Mouse (Mus musculus) stomach, embryonic 16.5 days (tissue): ENCODE measurements around the gene Cyp4v3. TPM values are rescaled to one million over a fixed set of nuclear protein-coding genes. Genes with fewer than 3 reads are reported as not detected.
"Not testable (repeated sequence)": the region's sequence is repeated elsewhere in the genome, so short reads cannot be mapped to it uniquely, and the experiment has no call there.

Source experiments
- ATAC-seq: fragments of 200-750 bp; cut with Nextera tagmentation; 2 replicates; pipeline ENCODE4 v1.8.0; 2017; ENCODE audit warnings: moderate number of reproducible peaks, moderate TSS enrichment; ENCODE audit not compliant: insufficient read depth, low FRiP score
- H3K27ac ChIP-seq: fragments of 300-500 bp; sonication (generic); 2 replicates; pipeline ENCODE4 v1.5.1; 2014; ENCODE audit warnings: low read length
- H3K27me3 ChIP-seq: fragments of 300-500 bp; sonication (generic); 2 replicates; pipeline ENCODE4 v1.6.1; 2014; ENCODE audit warnings: low read length, control low read depth, mixed read lengths; ENCODE audit not compliant: control insufficient read depth, insufficient read depth
- H3K36me3 ChIP-seq: fragments of 300-500 bp; sonication (generic); 2 replicates; pipeline ENCODE4 v1.6.1; 2014; ENCODE audit warnings: low read length; ENCODE audit not compliant: control insufficient read depth, insufficient read depth
- H3K4me1 ChIP-seq: fragments of 300-500 bp; sonication (generic); 2 replicates; pipeline ENCODE4 v1.6.1; 2014; ENCODE audit warnings: low read length, control low read depth, mixed read lengths; ENCODE audit not compliant: control insufficient read depth, insufficient read depth
- H3K4me2 ChIP-seq: fragments of 300-500 bp; sonication (generic); 2 replicates; pipeline ENCODE4 v1.6.1; 2014; ENCODE audit warnings: low read depth, low read length, mixed read lengths
- H3K4me3 ChIP-seq: fragments of 300-500 bp; sonication (generic); replicated peaks from 2 replicates; pipeline ENCODE4 v1.5.1; 2014; ENCODE audit warnings: mild to moderate bottlenecking, low read length
- H3K9ac ChIP-seq: fragments of 300-500 bp; sonication (generic); 2 replicates; pipeline ENCODE4 v1.6.1; 2014; ENCODE audit warnings: low read length
- H3K9me3 ChIP-seq: fragments of 300-500 bp; sonication (generic); replicated peaks from 2 replicates; pipeline ENCODE4 v1.6.1; 2016; ENCODE audit warnings: low read length, control low read depth; ENCODE audit not compliant: control insufficient read depth
- WGBS: fragments of 180-500 bp; shearing (Covaris S2); extraction: QIAGEN DNeasy Blood & Tissue Kit; methylation state at CpG from one replicate; pipeline ENCODE4 v1.1.7; 2014; 5-methylcytosine and 5-hydroxymethylcytosine counted together
- polyA plus RNA-seq: library from polyadenylated mRNA; unstranded; fragments of >200 nt; fragmentation: Nextera tagmentation; extraction: Ambion mirVana; gene quantifications from 2 replicates; pipeline ENCODE4 v1.2.1, GENCODE M21; 2015

The Cyp4v3 gene
- polyA plus RNA-seq, 1 experiment from 2014 or later: 5.6 TPM

DNA sequence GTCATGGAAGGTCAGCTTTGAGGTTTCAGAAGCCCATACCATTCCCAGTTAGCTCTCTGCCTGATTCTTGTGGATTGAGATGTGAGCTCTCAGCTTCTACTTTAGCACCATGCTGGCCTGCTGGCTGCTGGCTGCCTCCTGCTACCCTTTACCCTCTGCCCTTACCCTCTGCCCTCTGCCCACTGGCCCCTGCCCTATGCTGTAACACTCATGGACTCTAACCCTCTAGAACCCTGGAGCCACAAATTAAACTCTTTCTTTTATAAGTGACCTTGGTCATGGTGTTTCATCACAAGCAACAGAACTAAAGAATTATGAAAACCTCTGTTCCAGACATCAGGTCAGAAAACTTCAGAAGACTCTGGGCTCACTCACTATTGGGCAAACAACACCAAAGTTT is 5.9 kb downstream of the Cyp4v3 start:
- not testable (repeated sequence) for H3K27me3 ChIP-seq, H3K4me1 ChIP-seq, ATAC-seq

DNA sequence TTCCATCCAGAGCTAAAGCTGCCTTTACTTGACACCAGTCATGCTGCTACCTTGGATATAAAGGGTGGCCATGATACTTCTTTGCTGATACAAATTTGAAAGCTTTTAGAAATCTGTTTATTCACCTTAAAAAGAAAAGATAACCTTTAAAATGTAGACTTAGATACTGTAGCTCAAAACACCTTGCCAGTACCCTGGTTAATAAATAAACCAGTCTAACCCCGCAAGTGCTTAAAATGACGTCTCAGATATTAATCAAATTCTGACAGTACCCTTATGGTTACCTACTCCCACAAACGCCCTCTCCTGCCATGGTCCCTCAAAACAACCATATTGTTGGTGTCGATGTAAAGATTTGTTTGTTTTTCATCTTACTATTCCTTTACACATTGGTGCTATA is 8.9 kb downstream of the Cyp4v3 start:
- Histone ChIP-seq H3K27me3 (no peaks in the 10 kb centered on the region), H3K4me2 (no peak overlapping the region), H3K4me3 (no peak overlapping the region), H3K36me3 (no peaks in the 10 kb centered on the region), H3K27ac (no peak overlapping the region), H3K9me3 (no peaks in the 10 kb centered on the region), H3K4me1 (no peaks in the 10 kb centered on the region), H3K9ac (no peak overlapping the region)
- ATAC-seq: no peak
- 50% methylated on average over 4 of the region's 4 CpGs for WGBS

More for the DNA sequence above, 5.9 kb downstream of the Cyp4v3 start:
- not testable (repeated sequence) for H3K36me3 ChIP-seq, H3K9ac ChIP-seq, H3K27ac ChIP-seq, H3K9me3 ChIP-seq, H3K4me3 ChIP-seq, H3K4me2 ChIP-seq

DNA sequence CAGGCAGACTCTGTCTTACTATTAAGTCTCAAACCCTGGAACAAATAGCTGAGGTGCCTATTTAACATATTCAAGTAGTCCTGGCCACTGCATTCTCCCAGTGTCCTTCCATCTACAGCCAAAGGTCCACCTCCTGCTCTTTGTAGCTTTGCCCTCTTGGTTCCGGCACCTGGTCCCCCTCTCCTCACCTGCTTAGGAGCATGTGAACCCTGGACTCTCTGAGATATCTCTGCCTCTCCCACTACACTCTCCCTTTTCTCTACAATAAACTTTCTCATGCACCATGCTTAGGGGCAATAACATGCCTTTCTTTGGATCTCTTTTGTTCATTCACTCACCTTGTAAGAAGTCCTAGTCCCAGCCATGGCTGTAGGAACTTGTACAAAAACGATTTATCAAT is 11.7 kb downstream of the Cyp4v3 start:
- Histone ChIP-seq H3K27ac (no peak overlapping the region), H3K36me3 (no peaks in the 10 kb centered on the region), H3K27me3 (no peaks in the 10 kb centered on the region), H3K9me3 (no peaks in the 10 kb centered on the region), H3K4me2 (no peak overlapping the region), H3K4me3 (no peak overlapping the region), H3K4me1 (no peaks in the 10 kb centered on the region), H3K9ac (no peak overlapping the region)
- no peak for ATAC-seq
- 68% methylated on average over 2 of the region's 2 CpGs for WGBS

DNA sequence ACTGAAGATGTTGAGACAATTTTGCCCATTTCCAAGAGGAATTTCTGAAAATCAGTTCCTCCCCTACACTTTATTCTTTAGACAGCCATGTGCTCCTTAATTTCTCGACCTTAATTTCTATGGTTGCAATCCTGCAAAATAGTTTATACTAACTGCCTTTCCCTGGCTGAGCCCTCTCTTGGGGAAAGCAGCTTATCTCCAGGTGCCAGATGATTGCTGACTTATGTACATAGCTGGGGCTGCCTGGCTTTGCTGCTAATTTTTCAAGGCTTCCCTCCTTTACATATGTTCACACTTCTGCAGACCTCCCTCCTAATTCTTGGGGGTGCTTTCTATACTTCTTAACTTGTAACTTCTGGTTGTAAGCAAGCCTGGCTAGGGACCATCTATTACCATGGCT is 12.1 kb downstream of the Cyp4v3 start:
- Histone ChIP-seq H3K4me3 (no peak overlapping the region), H3K27me3 (no peaks in the 10 kb centered on the region), H3K36me3 (no peaks in the 10 kb centered on the region), H3K27ac (no peak overlapping the region), H3K9me3 (no peaks in the 10 kb centered on the region), H3K4me2 (no peak overlapping the region), H3K9ac (no peak overlapping the region), H3K4me1 (no peaks in the 10 kb centered on the region)
- 30% methylated on average over 1 of the region's 1 CpGs for WGBS
- peak; percentile 60; the same call in 1 of the 2 replicates for ATAC-seq

DNA sequence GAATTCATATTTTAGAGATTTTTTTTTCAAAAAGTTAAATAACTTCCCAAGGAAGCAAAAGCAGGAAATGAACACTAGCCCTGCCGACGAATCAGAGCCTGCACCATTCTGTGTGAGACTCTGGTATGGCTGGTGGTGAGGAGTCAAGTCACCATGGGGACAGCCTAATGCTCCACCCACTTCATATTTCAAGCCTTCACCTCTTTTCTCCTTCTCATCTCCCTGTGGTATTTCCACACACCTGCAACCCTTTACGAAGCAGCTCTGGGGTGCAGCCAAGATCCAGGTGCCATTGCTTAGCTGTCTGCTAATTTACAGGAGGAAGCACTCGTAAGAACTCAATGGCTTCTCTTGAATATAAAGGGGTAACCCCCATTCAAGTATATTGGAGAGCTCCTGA is 22.0 kb downstream of the Cyp4v3 start:
- Histone ChIP-seq H3K4me2 (no peak overlapping the region), H3K9me3 (no peaks in the 10 kb centered on the region), H3K27me3 (no peaks in the 10 kb centered on the region), H3K4me3 (no peak overlapping the region), H3K36me3 (no peaks in the 10 kb centered on the region), H3K9ac (no peak overlapping the region), H3K4me1 (no peaks in the 10 kb centered on the region), H3K27ac (no peak overlapping the region)
- ATAC-seq: no peak
- 76% methylated on average over 4 of the region's 4 CpGs for WGBS

DNA sequence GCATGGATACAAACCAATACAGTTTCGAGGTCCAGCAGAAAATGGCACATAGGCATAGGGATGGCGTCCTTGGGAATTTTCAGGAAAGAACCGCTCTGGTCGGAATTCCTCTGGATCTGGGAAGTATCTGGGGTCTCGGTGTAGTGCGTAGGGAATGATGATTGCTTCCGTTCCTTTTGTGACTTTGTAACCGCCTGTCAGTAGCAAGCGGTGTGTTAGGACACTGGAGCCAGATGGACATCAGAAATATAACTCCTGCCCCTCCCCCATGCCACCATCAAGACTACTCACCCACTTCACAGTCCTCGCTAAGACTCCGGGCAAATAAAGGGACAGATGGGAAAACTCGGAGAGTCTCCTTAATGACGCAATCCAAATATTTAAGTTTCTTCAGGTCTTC is 24.6 kb downstream of the Cyp4v3 start, which contains the start of gene Gm45753:
Gene Gm45753 (minus strand): TSS at position 101 of the 400 bp plus-strand sequence.
- Histone ChIP-seq H3K9me3 (no peaks in the 10 kb centered on the region), H3K4me2 (no peak within 1 kb of the TSS), H3K9ac (no peak within 1 kb of the TSS), H3K27ac (no peak within 1 kb of the TSS), H3K4me3 (no peak within 1 kb of the TSS), H3K4me1 (no peaks in the 10 kb centered on the region), H3K36me3 (no peaks in the 10 kb centered on the region), H3K27me3 (no peaks in the 10 kb centered on the region)
- no peak for ATAC-seq
- 83% methylated on average over 13 of the region's 13 CpGs for WGBS

DNA sequence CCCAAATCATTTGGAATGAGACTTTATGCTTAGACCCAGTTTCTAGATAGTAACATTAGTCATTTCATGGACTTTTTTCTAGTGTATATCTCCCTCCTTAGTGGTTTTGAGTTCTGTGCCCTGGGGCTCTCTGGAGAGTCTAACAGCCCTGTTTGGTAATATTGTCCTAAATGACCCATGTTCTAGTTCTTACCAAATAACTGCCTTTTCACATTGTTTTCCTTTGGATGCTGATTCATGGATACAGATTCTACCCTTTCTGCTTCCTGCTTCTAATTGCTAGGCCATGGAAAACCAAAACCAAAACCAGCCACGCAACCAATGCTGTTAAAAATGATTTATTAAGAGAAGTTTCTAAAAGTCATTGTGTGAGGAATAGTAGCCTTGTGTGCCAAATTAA is 27.5 kb downstream of the Cyp4v3 start:
- H3K9me3 ChIP-seq: no peaks in the 10 kb centered on the region
- no peak overlapping the region for H3K27ac ChIP-seq
- H3K36me3 ChIP-seq: no peaks in the 10 kb centered on the region
- H3K27me3 ChIP-seq: no peaks in the 10 kb centered on the region
- H3K4me2 ChIP-seq: no peak overlapping the region
- H3K9ac ChIP-seq: no peak overlapping the region
- no peaks in the 10 kb centered on the region for H3K4me1 ChIP-seq
- H3K4me3 ChIP-seq: no peak overlapping the region
- WGBS: 79% methylated on average over 1 of the region's 1 CpGs
- no peak for ATAC-seq

DNA sequence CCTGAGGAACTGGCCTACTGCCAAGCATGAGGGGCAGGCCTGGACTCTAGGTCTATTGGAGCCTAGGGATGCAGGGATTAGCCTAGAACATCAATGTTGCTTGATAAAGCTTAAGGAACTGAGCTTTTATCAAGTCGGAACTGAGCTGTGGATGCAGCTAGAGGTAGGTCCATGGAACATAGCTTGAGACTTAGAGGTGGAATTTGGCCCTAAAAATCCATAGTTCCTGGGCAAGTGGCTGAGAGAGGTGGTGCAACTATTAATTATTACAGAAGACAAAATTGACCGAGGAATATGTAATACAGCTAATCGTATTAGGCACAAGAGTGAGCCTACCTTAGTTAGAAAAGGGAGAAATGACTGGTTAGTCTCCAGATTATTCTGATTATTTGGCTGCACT is 28.7 kb downstream of the Cyp4v3 start:
- no peak overlapping the region for H3K4me3 ChIP-seq
- ATAC-seq: no peak
- H3K4me2 ChIP-seq: no peak overlapping the region
- no peaks in the 10 kb centered on the region for H3K4me1 ChIP-seq
- H3K9ac ChIP-seq: no peak overlapping the region
- 93% methylated on average over 3 of the region's 3 CpGs for WGBS
- H3K9me3 ChIP-seq: no peaks in the 10 kb centered on the region
- H3K36me3 ChIP-seq: no peaks in the 10 kb centered on the region
- H3K27ac ChIP-seq: no peak overlapping the region
- no peaks in the 10 kb centered on the region for H3K27me3 ChIP-seq

DNA sequence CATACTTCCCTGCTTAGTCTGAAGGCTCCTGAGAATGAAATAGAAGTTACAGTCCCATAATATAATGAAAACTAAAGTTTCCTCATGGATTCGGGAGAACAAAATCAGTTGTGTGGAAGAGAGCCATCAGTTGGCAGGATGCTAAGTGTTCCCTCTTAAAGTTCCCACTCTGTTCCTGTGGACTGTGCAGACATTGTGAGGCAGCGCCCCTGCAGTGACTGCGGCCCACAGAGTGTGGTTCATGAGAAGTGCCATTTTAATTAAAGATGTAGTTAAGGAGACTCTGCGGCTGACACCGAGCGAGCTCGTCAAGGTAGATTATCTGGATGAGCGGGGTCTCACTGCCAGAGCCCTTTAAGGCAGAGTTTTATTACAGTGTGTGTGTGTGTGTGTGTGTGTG is 30.6 kb downstream of the Cyp4v3 start:
- no peaks in the 10 kb centered on the region for H3K9me3 ChIP-seq
- H3K4me2 ChIP-seq: no peak overlapping the region
- H3K4me3 ChIP-seq: no peak overlapping the region
- no peak overlapping the region for H3K9ac ChIP-seq
- H3K4me1 ChIP-seq: no peaks in the 10 kb centered on the region
- no peak for ATAC-seq
- no peaks in the 10 kb centered on the region for H3K27me3 ChIP-seq
- H3K27ac ChIP-seq: no peak overlapping the region
- 87% methylated on average over 8 of the region's 8 CpGs for WGBS
- H3K36me3 ChIP-seq: no peaks in the 10 kb centered on the region

DNA sequence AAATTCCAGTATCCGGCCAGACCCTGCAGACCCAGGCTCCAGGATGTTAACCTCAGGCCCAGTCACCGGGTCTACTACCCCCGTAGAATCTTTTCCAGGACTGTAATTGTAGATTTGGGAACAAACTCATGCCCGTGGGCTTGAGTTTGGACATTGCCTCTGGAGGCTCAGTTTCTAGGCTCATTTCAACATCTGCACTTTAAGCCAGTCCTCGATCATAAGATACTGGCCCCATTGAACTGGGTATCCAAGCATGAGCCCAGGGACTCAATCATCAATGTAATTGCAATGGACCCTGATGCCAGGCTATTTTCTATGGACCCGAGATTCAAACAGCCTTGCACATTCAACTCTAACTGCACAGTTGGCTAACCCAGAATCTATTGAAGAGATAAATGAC is 37.7 kb downstream of the Cyp4v3 start:
- no peaks in the 10 kb centered on the region for H3K27me3 ChIP-seq
- H3K4me3 ChIP-seq: no peak overlapping the region
- WGBS: 87% methylated on average over 6 of the region's 6 CpGs
- H3K9me3 ChIP-seq: no peaks in the 10 kb centered on the region
- no peaks in the 10 kb centered on the region for H3K36me3 ChIP-seq
- no peaks in the 10 kb centered on the region for H3K4me1 ChIP-seq
- no peak overlapping the region for H3K4me2 ChIP-seq
- ATAC-seq: no peak
- no peak overlapping the region for H3K27ac ChIP-seq
- no peak overlapping the region for H3K9ac ChIP-seq
